Mouse (Mus musculus): ENCODE measurements around the gene Cacna2d3. TPM values are rescaled to one million over a fixed set of nuclear protein-coding genes. Genes with fewer than 3 reads are reported as not detected.

Gene Cacna2d3
- polyA plus RNA-seq, 2 experiments, result 0.03 TPM; not detected in 1

- no peaks in the 10 kb centered on the region for H3K36me3 ChIP-seq (replicated peaks; ENCODE audit: control insufficient read depth, insufficient read depth, low read depth)
- WGBS (ENCODE audit: insufficient replicate concordance), result 45% methylated on average over 16 of the region's 16 CpGs
- DNase-seq (ENCODE audit: low read depth in 3 of 3, low spot score in 3 of 3) (no peak), ATAC-seq (ENCODE audit: insufficient read depth) (no peak)
- no peak overlapping the region for H3K4me2 ChIP-seq (ENCODE audit: low read depth)
- H3K27ac ChIP-seq, result no peak overlapping the region
- H3K27me3 ChIP-seq (ENCODE audit: control insufficient read depth, insufficient read depth, low read length), result no peaks in the 10 kb centered on the region
- no peak overlapping the region for H3K9ac ChIP-seq (replicated peaks)
- TF ChIP-seq CTCF (IDR thresholded peaks at IDR 0.05; ENCODE audit: low read depth), result no peak
- no peak for TF ChIP-seq EP300 (IDR thresholded peaks at IDR 0.05; ENCODE audit: low read depth)
- no peaks in the 10 kb centered on the region for H3K4me1 ChIP-seq (replicated peaks; ENCODE audit: control insufficient read depth in 2 of 2, insufficient read depth in 2 of 2, low read length in 1 of 2)
- no peaks in the 10 kb centered on the region for H3K9me3 ChIP-seq (ENCODE audit: control insufficient read depth, low read length)
- H3K4me3 ChIP-seq (ENCODE audit: insufficient read depth in 1 of 2, low read depth in 2 of 2, low read length in 2 of 2), result no peak overlapping the region
Measured at GRCm38 (mm10) chr14:29051951-29052835, 669.5 kb downstream of the Cacna2d3 start.

- WGBS (ENCODE audit: insufficient replicate concordance), result 36% methylated on average over 1 of the region's 1 CpGs
- no peaks in the 10 kb centered on the region for H3K4me1 ChIP-seq (replicated peaks; ENCODE audit: control insufficient read depth in 2 of 2, insufficient read depth in 2 of 2, low read length in 1 of 2)
- H3K27me3 ChIP-seq (ENCODE audit: control insufficient read depth, insufficient read depth, low read length), result no peaks in the 10 kb centered on the region
- TF ChIP-seq CTCF (IDR thresholded peaks at IDR 0.05; ENCODE audit: low read depth) (no peak), EP300 (IDR thresholded peaks at IDR 0.05; ENCODE audit: low read depth) (no peak)
- no peak overlapping the region for H3K4me2 ChIP-seq (ENCODE audit: low read depth)
- H3K27ac ChIP-seq, result no peak overlapping the region
- H3K36me3 ChIP-seq (replicated peaks; ENCODE audit: control insufficient read depth, insufficient read depth, low read depth), result no peaks in the 10 kb centered on the region
- ATAC-seq (ENCODE audit: insufficient read depth) (no peak), DNase-seq (ENCODE audit: low read depth in 3 of 3, low spot score in 3 of 3) (no peak)
- H3K9me3 ChIP-seq (ENCODE audit: control insufficient read depth, low read length), result no peaks in the 10 kb centered on the region
- no peak overlapping the region for H3K4me3 ChIP-seq (ENCODE audit: insufficient read depth in 1 of 2, low read depth in 2 of 2, low read length in 2 of 2)
- H3K9ac ChIP-seq (replicated peaks), result no peak overlapping the region
Measured at GRCm38 (mm10) chr14:29042355-29042754, 679.3 kb downstream of the Cacna2d3 start.

- Histone ChIP-seq H3K27ac (no peak overlapping the region), H3K27me3 (ENCODE audit: control insufficient read depth, insufficient read depth, low read length) (no peaks in the 10 kb centered on the region), H3K9me3 (ENCODE audit: control insufficient read depth, low read length) (no peaks in the 10 kb centered on the region), H3K4me2 (ENCODE audit: low read depth) (no peak overlapping the region), H3K4me3 (ENCODE audit: insufficient read depth in 1 of 2, low read depth in 2 of 2, low read length in 2 of 2) (no peak overlapping the region), H3K4me1 (replicated peaks; ENCODE audit: control insufficient read depth in 2 of 2, insufficient read depth in 2 of 2, low read length in 1 of 2) (no peaks in the 10 kb centered on the region), H3K36me3 (replicated peaks; ENCODE audit: control insufficient read depth, insufficient read depth, low read depth) (no peaks in the 10 kb centered on the region), H3K9ac (replicated peaks) (no peak overlapping the region)
- ATAC-seq (ENCODE audit: insufficient read depth), result no peak
- WGBS (ENCODE audit: insufficient replicate concordance), result 45% methylated on average over 1 of the region's 1 CpGs
- no peak for TF ChIP-seq CTCF (IDR thresholded peaks at IDR 0.05; ENCODE audit: low read depth)
- TF ChIP-seq EP300 (IDR thresholded peaks at IDR 0.05; ENCODE audit: low read depth), result no peak
- DNase-seq (ENCODE audit: low read depth in 3 of 3, low spot score in 3 of 3), result no peak
Measured at GRCm38 (mm10) chr14:29041498-29041897, 680.2 kb downstream of the Cacna2d3 start.

GRCm38 (mm10) chr14:29040606-29041364 lies 680.9 kb downstream of the Cacna2d3 start:
- H3K9ac ChIP-seq (replicated peaks), result no peak overlapping the region
- WGBS (ENCODE audit: insufficient replicate concordance), result 62% methylated on average over 9 of the region's 9 CpGs
- no peak overlapping the region for H3K4me2 ChIP-seq (ENCODE audit: low read depth)
- H3K4me1 ChIP-seq (replicated peaks; ENCODE audit: control insufficient read depth in 2 of 2, insufficient read depth in 2 of 2, low read length in 1 of 2), result no peaks in the 10 kb centered on the region
- DNase-seq (ENCODE audit: low read depth in 3 of 3, low spot score in 3 of 3), result no peak
- TF ChIP-seq CTCF (IDR thresholded peaks at IDR 0.05; ENCODE audit: low read depth), result no peak
- TF ChIP-seq EP300 (IDR thresholded peaks at IDR 0.05; ENCODE audit: low read depth), result no peak
- no peak overlapping the region for H3K4me3 ChIP-seq (ENCODE audit: insufficient read depth in 1 of 2, low read depth in 2 of 2, low read length in 2 of 2)
- no peak for ATAC-seq (ENCODE audit: insufficient read depth)
- no peak overlapping the region for H3K27ac ChIP-seq
- no peaks in the 10 kb centered on the region for H3K36me3 ChIP-seq (replicated peaks; ENCODE audit: control insufficient read depth, insufficient read depth, low read depth)
- no peaks in the 10 kb centered on the region for H3K9me3 ChIP-seq (ENCODE audit: control insufficient read depth, low read length)
- H3K27me3 ChIP-seq (ENCODE audit: control insufficient read depth, insufficient read depth, low read length), result no peaks in the 10 kb centered on the region

- Histone ChIP-seq H3K27ac (no peak overlapping the region), H3K4me2 (ENCODE audit: low read depth) (no peak overlapping the region), H3K36me3 (replicated peaks; ENCODE audit: control insufficient read depth, insufficient read depth, low read depth) (no peaks in the 10 kb centered on the region), H3K4me1 (replicated peaks; ENCODE audit: control insufficient read depth in 2 of 2, insufficient read depth in 2 of 2, low read length in 1 of 2) (no peaks in the 10 kb centered on the region), H3K9me3 (ENCODE audit: control insufficient read depth, low read length) (no peaks in the 10 kb centered on the region), H3K27me3 (ENCODE audit: control insufficient read depth, insufficient read depth, low read length) (no peaks in the 10 kb centered on the region), H3K4me3 (ENCODE audit: insufficient read depth in 1 of 2, low read depth in 2 of 2, low read length in 2 of 2) (no peak overlapping the region), H3K9ac (replicated peaks) (no peak overlapping the region)
- ATAC-seq (ENCODE audit: insufficient read depth) (no peak), DNase-seq (ENCODE audit: low read depth in 3 of 3, low spot score in 3 of 3) (no peak)
- WGBS (ENCODE audit: insufficient replicate concordance), result 63% methylated on average over 5 of the region's 5 CpGs
- TF ChIP-seq EP300 (IDR thresholded peaks at IDR 0.05; ENCODE audit: low read depth) (no peak), CTCF (IDR thresholded peaks at IDR 0.05; ENCODE audit: low read depth) (no peak)
Measured at GRCm38 (mm10) chr14:29038246-29038645, 683.4 kb downstream of the Cacna2d3 start.

All from liver, embryonic 14.5 days (tissue).